Mouse (Mus musculus) right cerebral cortex, postnatal 14 days (tissue): ENCODE data around the gene Mark1.

ENCODE experiments used
- DNase-seq: peaks from one replicate; pipeline ENCODE4 v3.0.0; 2022

The Mark1 gene

DNA sequence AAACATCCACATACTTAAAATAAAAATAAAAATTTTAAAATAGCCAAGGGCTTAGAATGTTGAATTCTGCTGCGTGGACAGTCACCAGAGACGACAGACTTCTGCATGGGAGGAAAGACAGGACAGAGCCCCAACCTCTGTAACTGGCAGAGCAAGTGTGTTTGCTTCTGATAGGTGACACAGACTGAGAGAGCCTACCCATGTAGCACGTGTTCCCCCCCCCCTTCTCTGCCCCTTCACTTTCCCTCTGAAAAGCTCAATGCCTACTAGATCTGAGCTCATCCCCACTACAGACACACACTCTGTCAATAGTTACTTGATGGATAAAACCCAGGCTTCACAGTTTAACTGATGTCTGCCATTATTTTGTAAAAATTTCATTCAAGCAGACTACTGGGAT, 152.4 kb downstream of the Mark1 start:
- no peak for DNase-seq
